In the genomic region with DNA sequence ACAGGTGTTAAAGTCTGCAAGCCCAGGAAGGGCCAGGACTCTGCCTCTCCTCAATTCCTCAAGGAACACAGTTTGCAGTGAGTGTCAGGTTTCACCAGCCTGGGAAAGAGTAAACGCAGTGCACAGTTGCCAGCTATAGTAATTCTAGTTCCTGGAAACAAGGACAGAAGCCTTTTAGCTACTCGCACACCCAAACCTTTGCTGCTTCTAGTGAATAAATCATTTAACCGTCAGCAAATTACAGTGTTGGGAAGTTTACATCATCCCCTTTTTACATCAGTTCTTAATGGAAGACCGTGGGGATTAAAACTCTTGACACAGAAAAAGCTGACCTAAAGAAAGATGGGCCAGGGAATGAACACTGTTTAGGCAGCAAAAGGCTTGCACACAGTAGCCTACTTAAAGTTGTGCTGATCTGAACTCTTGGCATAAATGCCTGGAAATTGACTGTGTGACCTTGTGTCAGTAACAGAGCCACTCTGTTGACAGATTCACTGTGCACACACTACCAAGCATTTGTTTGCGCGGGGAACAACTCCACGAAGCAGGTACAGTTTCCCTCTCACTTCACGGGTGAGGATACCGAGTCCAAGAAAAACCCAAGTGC, we compare ENCODE assay signal across 8 mouse cellular contexts. TPM values are rescaled to one million over a fixed set of nuclear protein-coding genes. Genes with fewer than 3 reads are reported as not detected.
A peak's percentile ranks its signal among the peaks of the same experiment; 100 is the strongest.
DNase-seq lines count a peak whose midpoint lies in the region; ATAC-seq lines count a peak whose summit lies in the region.
"Had no signal": no experiment of that assay in that cellular context is flagged by ENCODE, and none has a peak within 500 bp of the region (broad histone marks: within the 10 kb centered on the region; RNA-seq: fewer than 3 reads in every experiment).

No protein-coding gene starts in this region.

- no peaks in the 10 kb centered on the region for H3K36me3 ChIP-seq in embryonic facial prominence, embryonic 13.5 days
- no peaks in the 10 kb centered on the region for H3K36me3 ChIP-seq in intestine, embryonic 14.5 days (ENCODE audit: control insufficient read depth, insufficient read depth, low read length)
- no peaks in the 10 kb centered on the region for H3K36me3 ChIP-seq in midbrain, embryonic 10.5 days

- no peaks in the 10 kb centered on the region for H3K27me3 ChIP-seq in embryonic facial prominence, embryonic 13.5 days
- no peaks in the 10 kb centered on the region for H3K27me3 ChIP-seq in intestine, embryonic 14.5 days (replicated peaks; ENCODE audit: control insufficient read depth, insufficient read depth, low read length)
- no peaks in the 10 kb centered on the region for H3K27me3 ChIP-seq in midbrain, embryonic 10.5 days (ENCODE audit: low read depth, poor library complexity, severe bottlenecking)

- H3K27ac ChIP-seq in embryonic facial prominence, embryonic 13.5 days = peak overlapping the region; percentile 99
- peak overlapping the region; percentile 98 for H3K27ac ChIP-seq in intestine, embryonic 14.5 days (ENCODE audit: low read depth)
- peak overlapping the region; percentile 99 for H3K27ac ChIP-seq in midbrain, embryonic 10.5 days (replicated peaks)
- H3K27ac ChIP-seq: macrophage had no signal

- peak overlapping the region; percentile 96 for H3K9ac ChIP-seq in embryonic facial prominence, embryonic 13.5 days
- peak overlapping the region; percentile 98 for H3K9ac ChIP-seq in intestine, embryonic 14.5 days (ENCODE audit: low read length)

- peak overlapping the region; percentile 89 for H3K4me3 ChIP-seq in embryonic facial prominence, embryonic 13.5 days
- H3K4me3 ChIP-seq in intestine, embryonic 14.5 days (ENCODE audit: low read depth, low read length) = peak overlapping the region; percentile 87
- H3K4me3 ChIP-seq in midbrain, embryonic 10.5 days = peak overlapping the region; percentile 92

- peak overlapping the region; percentile 68 for H3K4me2 ChIP-seq in embryonic facial prominence, embryonic 13.5 days
- peak overlapping the region; percentile 74 for H3K4me2 ChIP-seq in intestine, embryonic 14.5 days (ENCODE audit: low read length)

- peaks cover 21% of the 10 kb centered on the region for H3K4me1 ChIP-seq in embryonic facial prominence, embryonic 13.5 days
- H3K4me1 ChIP-seq in intestine, embryonic 14.5 days (replicated peaks; ENCODE audit: control insufficient read depth, insufficient read depth, low read length) = peaks cover 23% of the 10 kb centered on the region
- peaks cover 36% of the 10 kb centered on the region for H3K4me1 ChIP-seq in midbrain, embryonic 10.5 days

- H3K9me3 ChIP-seq in embryonic facial prominence, embryonic 13.5 days = no peaks in the 10 kb centered on the region
- H3K9me3 ChIP-seq in intestine, embryonic 14.5 days (ENCODE audit: control insufficient read depth, low read length) = no peaks in the 10 kb centered on the region
- H3K9me3 ChIP-seq in midbrain, embryonic 10.5 days (replicated peaks) = no peaks in the 10 kb centered on the region

- ATAC-seq in CD4-positive, CD25-positive, alpha-beta regulatory T cell, adult 4 months = peak; percentile 46
- ATAC-seq in embryonic facial prominence, embryonic 13.5 days (ENCODE audit: insufficient number of reproducible peaks, insufficient read depth, low FRiP score, low TSS enrichment, low read depth) = no peak; the same call in none of the 2 replicates
- ATAC-seq in intestine, embryonic 14.5 days (replicated peaks; ENCODE audit: low FRiP score, low TSS enrichment, low read depth) = no peak

- peak; percentile 84 for DNase-seq in A20 (ENCODE audit: low read depth, low spot score)
- peak; percentile 73 for DNase-seq in intestine, embryonic 14.5 days (ENCODE audit: low spot score)
- DNase-seq in midbrain, embryonic 10.5 days (ENCODE audit: low spot score) = no peak
- DNase-seq in right cerebral cortex, postnatal 14 days = no peak
- no peak for DNase-seq in thymus, postnatal 25 days

- WGBS in embryonic facial prominence, embryonic 13.5 days = 3% methylated on average over 9 of the region's 9 CpGs
- WGBS in intestine, embryonic 14.5 days = 2% methylated on average over 9 of the region's 9 CpGs
- 8% methylated on average over 9 of the region's 9 CpGs for WGBS in midbrain, embryonic 10.5 days

RNA-seq across cellular contexts. Expression of a gene that starts 0.6 kb away (rescaled TPM):
- polyA plus RNA-seq in CD4-positive, CD25-positive, alpha-beta regulatory T cell, adult 4 months (2017; shearing (Covaris generic)) = 10 to 100 TPM in 1 of 2 experiments, 1 to 10 TPM in 1; 7.7 to 10.2 TPM
- polyA plus RNA-seq in embryonic facial prominence, embryonic 13.5 days (2015; fragmentation: Nextera tagmentation; extraction: Ambion mirVana) = 9.7 and 10.9 TPM in 2 replicates
- 14.1 and 14.4 TPM in 2 replicates for polyA plus RNA-seq in intestine, embryonic 14.5 days (2014; fragmentation: Nextera tagmentation; extraction: Ambion mirVana)
- polyA plus RNA-seq in midbrain, embryonic 10.5 days (2016; fragmentation: Nextera tagmentation; extraction: Ambion mirVana) = 11.0 and 11.8 TPM in 2 replicates

Comparison
In these comparisons a context has a peak if more than half of its experiments do, and no peak if none do; other contexts are left out.
1. DNase-seq: peak in A20 (single experiment) and intestine, embryonic 14.5 days (single experiment); none in midbrain, embryonic 10.5 days (single experiment), right cerebral cortex, postnatal 14 days (single experiment) and thymus, postnatal 25 days (single experiment).
2. Peak in every context shown above with its lines, with median percentiles within 50 percentile points of each other: H3K27ac ChIP-seq and H3K4me3 ChIP-seq.